Mouse (Mus musculus) CD4-positive, CD25-positive, alpha-beta regulatory T cell, adult 2 months (primary cell): ENCODE data around the gene Gm13693.
"Not testable (repeated sequence)": the region's sequence is repeated elsewhere in the genome, so short reads cannot be mapped to it uniquely, and the experiment has no call there.

Experiments used
- DNase-seq: peaks from one replicate; pipeline ENCODE4 v3.0.0-alpha.2; 2012; ENCODE audit warnings: low read depth, low spot score

Gene Gm13693

GRCm38 (mm10) chr2:83961203-83961602 lies at the start of gene Gm13693:
Gm13693 (plus strand) TSS chr2:83961503.
- DNase-seq, result not testable (repeated sequence)

GRCm38 (mm10) chr2:83929478-83930088 lies 31.7 kb upstream of the Gm13693 start:
- peak; percentile 50 for DNase-seq

GRCm38 (mm10) chr2:83940931-83941361 lies 20.4 kb upstream of the Gm13693 start, which contains the start of gene Zswim2:
Zswim2 (minus strand) TSS chr2:83941228.
- DNase-seq, result peak; percentile 45

- no peak for DNase-seq
Observed at GRCm38 (mm10) chr2:83941378-83941777, 19.9 kb upstream of the Gm13693 start.

GRCm38 (mm10) chr2:83941792-83942191 lies 19.5 kb upstream of the Gm13693 start:
- DNase-seq, result no peak

- DNase-seq, result not testable (repeated sequence)
Observed at GRCm38 (mm10) chr2:83955393-83955792, 5.9 kb upstream of the Gm13693 start, which contains the start of gene Gm13698. Gm13698 (plus strand) TSS chr2:83955693.

- DNase-seq, result not testable (repeated sequence)
Observed at GRCm38 (mm10) chr2:83967013-83967412, 5.7 kb downstream of the Gm13693 start, which contains the start of gene Gm13695. Gm13695 (plus strand) TSS chr2:83967313.

- DNase-seq, result not testable (repeated sequence)
Observed at GRCm38 (mm10) chr2:83972823-83973222, 11.5 kb downstream of the Gm13693 start, which contains the start of gene Gm13696. Gm13696 (plus strand) TSS chr2:83973123.

- DNase-seq, result not testable (repeated sequence)
Observed at GRCm38 (mm10) chr2:83978633-83979032, 17.3 kb downstream of the Gm13693 start, which contains the start of gene Gm13694. Gm13694 (plus strand) TSS chr2:83978933.

GRCm38 (mm10) chr2:83984443-83984842 lies 23.1 kb downstream of the Gm13693 start, which contains the start of gene Gm13697:
Gm13697 (plus strand) TSS chr2:83984743.
- DNase-seq, result not testable (repeated sequence)

- not testable (repeated sequence) for DNase-seq
Observed at GRCm38 (mm10) chr2:83990253-83990652, 28.9 kb downstream of the Gm13693 start, which contains the start of gene Gm13691. Gm13691 (plus strand) TSS chr2:83990553.

GRCm38 (mm10) chr2:83993639-83994255 lies 32.4 kb downstream of the Gm13693 start:
- peak; percentile 72 for DNase-seq

- not testable (repeated sequence) for DNase-seq
Observed at GRCm38 (mm10) chr2:83994526-83994925, 33.2 kb downstream of the Gm13693 start.

- no peak for DNase-seq
Observed at GRCm38 (mm10) chr2:84008913-84009312, 47.6 kb downstream of the Gm13693 start.

GRCm38 (mm10) chr2:84009818-84010217 lies 48.5 kb downstream of the Gm13693 start:
- no peak for DNase-seq
